Mouse (Mus musculus) heart, postnatal 0 days (tissue): ENCODE measurements at regions not wholly inside any gene's neighbourhood (a gene's known extent, or its start where the extent isn't known, plus 50 kb on each side); places are given as distances from the start of the nearest gene placed in this dataset.

Experiments used
- ATAC-seq: fragments of 200-750 bp; cut with Nextera tagmentation; 2 replicates; pipeline ENCODE4 v1.8.0; 2017; ENCODE audit warnings: low read depth, moderate number of reproducible peaks, moderate library complexity; ENCODE audit not compliant: insufficient read depth
- DNase-seq: peaks from one replicate; pipeline ENCODE4 v3.0.0-alpha.2; 2016; ENCODE audit warnings: low spot score
- H3K27ac ChIP-seq: fragments of 300-500 bp; sonication (generic); 2 replicates; pipeline ENCODE4 v1.5.1; 2014; ENCODE audit warnings: low read depth, mild to moderate bottlenecking
- H3K27me3 ChIP-seq: fragments of 300-500 bp; sonication (generic); 2 replicates; pipeline ENCODE4 v1.6.1; 2014; ENCODE audit warnings: low read length, mixed read lengths; ENCODE audit not compliant: control insufficient read depth, insufficient read depth
- H3K36me3 ChIP-seq: fragments of 300-500 bp; sonication (generic); replicated peaks from 2 replicates; pipeline ENCODE4 v1.6.1; 2014; ENCODE audit warnings: low read length, mixed read lengths; ENCODE audit not compliant: control insufficient read depth, insufficient read depth
- H3K4me1 ChIP-seq: fragments of 300-500 bp; sonication (generic); 2 replicates; pipeline ENCODE4 v1.6.1; 2014; ENCODE audit warnings: antibody characterized with exemption; ENCODE audit not compliant: control insufficient read depth, insufficient read depth
- H3K4me2 ChIP-seq: fragments of 300-500 bp; sonication (generic); 2 replicates; pipeline ENCODE4 v1.6.1; 2014; ENCODE audit warnings: low read depth, mild to moderate bottlenecking, low read length, moderate library complexity
- H3K4me3 ChIP-seq: fragments of 300-500 bp; sonication (generic); 2 replicates; pipeline ENCODE4 v1.5.1; 2014; ENCODE audit warnings: low read depth, low read length
- H3K9ac ChIP-seq: fragments of 300-500 bp; sonication (generic); replicated peaks from 2 replicates; pipeline ENCODE4 v1.6.1; 2014; ENCODE audit warnings: low read depth, low read length, mixed read lengths
- H3K9me3 ChIP-seq: fragments of 300-500 bp; sonication (generic); replicated peaks from 2 replicates; pipeline ENCODE4 v1.6.1; 2016; ENCODE audit warnings: low read length; ENCODE audit not compliant: control insufficient read depth
- CTCF ChIP-seq: IDR thresholded peaks from 2 replicates; pipeline ENCODE4 v1.5.1; 2016; ENCODE audit warnings: antibody characterized with exemption, control low read depth, low read depth
- EP300 ChIP-seq: IDR thresholded peaks from 2 replicates; pipeline ENCODE4 v1.6.1; 2016; ENCODE audit warnings: antibody characterized with exemption, low read depth
- WGBS: fragments of 180-500 bp; shearing (Covaris S2); extraction: QIAGEN DNeasy Blood & Tissue Kit; methylation state at CpG from one replicate; pipeline ENCODE4 v1.1.7; 2014; 5-methylcytosine and 5-hydroxymethylcytosine counted together

DNA sequence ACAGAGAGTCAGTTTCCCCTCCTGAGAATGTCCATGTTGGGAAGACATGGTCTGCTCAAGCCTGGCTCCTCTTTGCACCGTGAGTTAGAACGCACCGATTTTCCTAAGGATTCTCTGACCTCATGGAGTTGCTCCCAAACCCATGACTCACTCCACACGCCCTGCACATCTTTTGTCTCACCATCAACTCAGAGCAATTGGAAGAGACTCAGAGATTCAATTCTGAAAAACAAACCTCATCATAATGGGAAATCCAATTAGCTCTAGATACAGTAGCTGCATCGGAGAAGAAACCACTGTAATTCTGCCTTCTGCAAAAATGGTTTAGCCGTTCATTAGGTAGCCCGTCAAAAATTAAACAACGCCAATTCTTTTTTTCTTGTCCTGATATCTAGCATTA lies 200.6 kb upstream of the Tank start:
- Histone ChIP-seq H3K9me3 (no peaks in the 10 kb centered on the region), H3K9ac (no peak overlapping the region), H3K4me2 (no peak overlapping the region), H3K4me3 (no peak overlapping the region), H3K27me3 (no peaks in the 10 kb centered on the region), H3K27ac (no peak overlapping the region), H3K36me3 (no peaks in the 10 kb centered on the region), H3K4me1 (no peaks in the 10 kb centered on the region)
- DNase-seq (no peak), ATAC-seq (no peak)
- 65% methylated on average over 8 of the region's 8 CpGs for WGBS
- TF ChIP-seq EP300 (no peak), CTCF (no peak)

- H3K4me1 ChIP-seq: no peaks in the 10 kb centered on the region
Observed at GRCm38 (mm10) chr2:61362606-61363005, 215.8 kb upstream of the Tank start.

GRCm38 (mm10) chr2:61361394-61361793 lies 217.0 kb upstream of the Tank start:
- no peaks in the 10 kb centered on the region for H3K27me3 ChIP-seq
- no peak overlapping the region for H3K9ac ChIP-seq
- H3K4me3 ChIP-seq: no peak overlapping the region
- no peak for ATAC-seq
- no peaks in the 10 kb centered on the region for H3K36me3 ChIP-seq
- no peak overlapping the region for H3K27ac ChIP-seq
- TF ChIP-seq EP300: no peak
- TF ChIP-seq CTCF: no peak
- H3K4me2 ChIP-seq: no peak overlapping the region
- no peak for DNase-seq
- 80% methylated on average over 2 of the region's 2 CpGs for WGBS
- H3K9me3 ChIP-seq: no peaks in the 10 kb centered on the region
- H3K4me1 ChIP-seq: no peaks in the 10 kb centered on the region

More at GRCm38 (mm10) chr2:61362606-61363005, 215.8 kb upstream of the Tank start:
- Histone ChIP-seq H3K9me3 (no peaks in the 10 kb centered on the region), H3K9ac (no peak overlapping the region), H3K4me3 (no peak overlapping the region), H3K27me3 (no peaks in the 10 kb centered on the region), H3K4me2 (no peak overlapping the region), H3K36me3 (no peaks in the 10 kb centered on the region), H3K27ac (no peak overlapping the region)
- TF ChIP-seq CTCF: no peak
- TF ChIP-seq EP300: no peak
- 90% methylated on average over 4 of the region's 4 CpGs for WGBS
- DNase-seq (no peak), ATAC-seq (no peak)

DNA sequence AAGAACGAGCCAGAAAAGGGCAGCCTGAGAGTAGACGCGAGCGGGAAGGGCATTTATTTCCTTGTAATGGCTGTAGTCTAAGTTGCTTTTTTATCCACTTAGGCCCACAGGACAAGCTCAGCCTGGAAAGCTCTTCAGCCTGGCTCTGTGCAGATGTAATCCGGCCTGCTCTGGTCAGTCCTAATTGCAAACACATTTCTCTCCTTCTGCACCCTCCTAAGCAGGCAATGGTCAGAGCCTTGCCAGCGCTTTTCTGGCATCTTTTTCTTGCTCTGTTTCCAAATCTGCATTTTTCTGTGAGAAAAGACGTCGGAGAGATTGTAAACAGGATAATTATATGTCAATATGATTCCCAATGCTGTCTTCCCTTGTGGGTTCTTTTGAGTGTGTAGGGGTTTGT lies 224.3 kb upstream of the Tank start:
- no peak for TF ChIP-seq EP300
- Histone ChIP-seq H3K4me3 (no peak overlapping the region), H3K36me3 (no peaks in the 10 kb centered on the region), H3K4me1 (no peaks in the 10 kb centered on the region), H3K27ac (no peak overlapping the region), H3K27me3 (no peaks in the 10 kb centered on the region), H3K9me3 (no peaks in the 10 kb centered on the region), H3K4me2 (no peak overlapping the region), H3K9ac (no peak overlapping the region)
- ATAC-seq (no peak), DNase-seq (no peak)
- WGBS: 76% methylated on average over 8 of the region's 8 CpGs

GRCm38 (mm10) chr2:61347451-61347850 lies 230.9 kb upstream of the Tank start:
- ATAC-seq: no peak
- no peaks in the 10 kb centered on the region for H3K27me3 ChIP-seq
- no peak overlapping the region for H3K27ac ChIP-seq
- H3K9ac ChIP-seq: no peak overlapping the region
- no peaks in the 10 kb centered on the region for H3K36me3 ChIP-seq
- 83% methylated on average over 3 of the region's 3 CpGs for WGBS
- H3K4me3 ChIP-seq: no peak overlapping the region
- H3K4me1 ChIP-seq: no peaks in the 10 kb centered on the region
- no peaks in the 10 kb centered on the region for H3K9me3 ChIP-seq
- no peak for DNase-seq
- TF ChIP-seq EP300 (no peak), CTCF (no peak)
- no peak overlapping the region for H3K4me2 ChIP-seq

GRCm38 (mm10) chr2:61346012-61346760 lies 232.2 kb upstream of the Tank start:
- no peak overlapping the region for H3K27ac ChIP-seq
- ATAC-seq: no peak
- TF ChIP-seq EP300 (no peak), CTCF (no peak)
- H3K4me1 ChIP-seq: no peaks in the 10 kb centered on the region
- H3K4me3 ChIP-seq: no peak overlapping the region
- H3K9ac ChIP-seq: no peak overlapping the region
- H3K9me3 ChIP-seq: no peaks in the 10 kb centered on the region
- H3K27me3 ChIP-seq: no peaks in the 10 kb centered on the region
- DNase-seq: no peak
- no peak overlapping the region for H3K4me2 ChIP-seq
- WGBS: 62% methylated on average over 8 of the region's 8 CpGs
- no peaks in the 10 kb centered on the region for H3K36me3 ChIP-seq
